Mouse (Mus musculus) urinary bladder, adult 2 months (tissue): ENCODE results near the gene Cage1. TPM values are rescaled to one million over a fixed set of nuclear protein-coding genes. Genes with fewer than 3 reads are reported as not detected.
A peak's percentile ranks its signal among the peaks of the same experiment; 100 is the strongest.

Experiments
- DNase-seq: peaks from one replicate; pipeline ENCODE4 v3.0.0; 2022; ENCODE audit warnings: low spot score
- polyA plus RNA-seq: library from polyadenylated mRNA; depleted of rRNA; stranded (reverse); fragments of >200 nt; gene quantifications from 2 replicates; pipeline ENCODE4 v1.2.3, GENCODE M21; 2012; rRNA removed

Cage1 gene
- 1.1 and 1.3 TPM in 2 replicates for polyA plus RNA-seq

DNA sequence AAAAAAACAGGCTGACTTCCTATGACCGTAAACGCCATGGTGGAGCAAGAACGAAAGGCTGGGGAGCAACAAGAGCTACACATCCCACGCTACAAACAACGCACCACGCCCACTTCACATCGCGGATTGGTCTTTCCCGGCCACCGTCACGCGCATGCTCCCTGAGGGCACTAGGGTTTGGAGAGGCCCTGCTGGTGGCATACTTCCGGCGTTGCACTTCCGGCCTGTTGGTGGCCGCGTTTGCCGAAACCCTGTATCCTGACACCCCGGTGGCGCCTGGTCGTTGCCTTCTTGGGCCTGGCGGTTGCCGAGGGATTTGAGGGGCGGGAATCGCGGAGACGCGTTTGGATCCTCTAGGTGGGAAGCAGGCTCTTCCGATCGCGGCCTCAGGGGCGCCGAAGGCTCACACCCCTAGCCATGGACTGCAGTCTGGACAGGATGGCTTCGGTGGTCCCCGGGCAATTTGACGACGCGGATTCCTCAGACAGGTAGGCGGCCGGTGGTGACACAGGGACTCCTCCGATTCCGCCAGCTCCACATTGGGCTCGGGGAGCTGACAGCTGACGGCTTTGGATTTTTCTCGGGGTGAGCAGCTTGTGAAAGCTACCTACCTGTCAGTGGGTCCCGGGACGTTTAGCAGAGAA is at the start of gene Cage1:
Gene Cage1, minus strand, starts transcription at position 26 of the 644 bp plus-strand sequence.
- peak; percentile 96 for DNase-seq

DNA sequence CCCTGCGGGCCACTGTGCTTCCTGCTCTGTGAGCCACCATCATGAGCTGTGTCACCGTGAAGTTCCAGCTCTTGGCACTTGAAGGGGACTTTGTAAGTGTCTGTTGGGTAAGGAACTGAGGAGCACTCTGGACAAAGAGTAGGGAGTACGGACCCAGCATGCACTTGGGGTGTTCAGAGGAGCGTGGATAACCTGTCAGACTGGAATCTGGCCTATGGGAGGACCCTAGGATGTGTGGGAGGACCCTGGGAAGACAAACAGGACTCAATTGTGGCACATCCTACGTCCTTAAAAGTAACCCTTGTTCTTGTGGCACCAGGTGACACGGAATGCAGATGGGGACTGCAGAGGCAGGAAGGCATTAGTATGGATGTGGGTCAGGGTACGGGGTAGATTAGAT is 44.3 kb upstream of the Cage1 start:
- no peak for DNase-seq

DNA sequence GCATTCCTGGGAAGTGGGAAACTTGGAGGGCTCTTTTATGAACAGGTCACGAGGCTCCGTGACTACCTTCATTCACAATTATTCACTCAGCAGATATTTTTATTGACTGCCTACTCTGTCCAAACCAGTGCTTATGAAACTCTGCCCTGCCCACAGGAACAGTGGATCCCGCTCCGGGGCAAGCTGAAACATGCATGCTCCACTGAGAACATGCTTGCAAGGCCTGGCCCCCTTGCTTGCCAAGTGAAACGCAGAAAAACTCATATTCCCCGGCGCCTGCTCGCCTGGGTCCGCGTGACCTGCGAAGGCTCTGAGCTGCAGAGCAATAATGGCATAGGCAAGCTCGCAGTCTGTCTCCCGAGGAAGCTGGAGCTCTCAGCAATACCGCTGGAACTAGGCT is 43.9 kb upstream of the Cage1 start:
- DNase-seq = peak; percentile 53

DNA sequence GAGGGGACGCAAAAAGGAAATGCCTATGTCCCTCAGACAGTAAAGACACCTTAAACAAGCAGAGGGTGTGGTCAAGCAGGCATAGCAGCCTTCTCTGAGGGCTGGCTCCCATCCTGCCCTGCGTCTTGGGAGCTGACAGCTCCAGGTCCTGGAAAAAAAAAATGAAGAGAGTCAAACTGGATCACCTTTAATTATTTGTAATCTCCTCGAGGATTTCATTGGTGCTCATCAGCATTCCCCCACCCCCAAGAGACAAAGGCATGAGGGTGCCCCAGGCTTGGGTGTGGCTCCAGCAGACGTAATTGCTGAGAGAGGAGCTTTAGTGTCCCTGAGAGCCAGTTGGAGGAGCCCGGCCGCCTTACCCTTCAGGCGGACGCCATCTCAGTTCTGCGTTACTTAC is 43.1 kb upstream of the Cage1 start:
- DNase-seq = no peak

DNA sequence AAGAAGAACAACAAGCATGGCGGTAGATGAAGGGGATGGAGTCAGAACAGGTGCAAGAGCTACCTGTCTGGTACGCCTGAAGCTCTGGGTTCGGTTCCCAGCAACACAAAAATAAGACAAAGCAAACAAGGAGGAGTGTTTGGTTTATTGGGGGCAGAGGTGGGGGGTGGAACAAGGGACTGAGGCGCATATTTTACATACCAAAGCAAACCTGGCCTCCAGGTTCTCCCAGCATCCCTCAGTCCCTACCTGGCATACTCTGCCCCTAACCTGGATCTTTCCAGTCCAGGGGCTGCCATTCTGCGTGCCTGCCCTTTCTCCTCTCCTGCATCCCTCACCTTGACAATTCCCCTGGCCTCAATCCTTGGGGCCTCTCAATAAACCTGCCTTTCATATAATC is 42.5 kb upstream of the Cage1 start:
- no peak for DNase-seq

DNA sequence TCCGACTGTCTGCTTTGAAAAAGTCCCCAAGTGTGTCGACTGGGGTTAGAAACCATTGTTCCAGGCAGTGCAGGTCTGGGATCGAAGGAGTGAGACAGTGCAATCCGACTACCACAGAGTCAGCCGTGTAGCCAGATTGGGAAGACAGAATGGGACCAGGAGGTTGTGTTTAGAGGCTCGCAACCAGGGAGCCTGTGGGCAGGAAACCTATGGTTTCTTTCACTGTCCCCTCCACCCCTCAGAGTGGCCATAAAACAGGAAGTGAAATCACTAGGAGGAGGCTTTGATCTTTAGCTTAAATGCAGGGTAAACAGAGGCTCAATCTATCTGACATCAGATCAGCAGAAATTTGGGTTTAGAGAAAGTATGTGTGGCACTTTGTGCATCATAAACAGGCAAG is 42.0 kb upstream of the Cage1 start:
- DNase-seq = no peak

DNA sequence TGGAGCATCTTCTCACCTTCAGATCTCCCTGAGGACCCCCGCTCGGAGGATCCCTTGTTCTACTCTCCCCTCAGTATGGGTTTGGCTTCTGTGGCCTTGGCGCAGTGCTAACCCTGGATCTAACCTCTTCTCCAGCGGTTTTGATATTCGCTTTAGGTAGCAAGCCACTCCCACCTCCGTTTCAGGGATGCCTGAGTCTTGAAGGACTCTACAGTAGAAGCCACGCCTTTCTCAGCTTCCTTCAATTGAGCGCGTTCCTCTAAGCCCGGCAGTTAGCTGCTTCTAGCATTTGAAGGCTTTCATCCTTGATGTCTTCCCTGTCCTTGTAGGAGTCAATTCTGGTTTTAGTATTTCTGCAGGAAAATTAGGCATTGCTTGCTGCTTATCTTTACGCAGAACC is 40.2 kb upstream of the Cage1 start:
- no peak for DNase-seq

DNA sequence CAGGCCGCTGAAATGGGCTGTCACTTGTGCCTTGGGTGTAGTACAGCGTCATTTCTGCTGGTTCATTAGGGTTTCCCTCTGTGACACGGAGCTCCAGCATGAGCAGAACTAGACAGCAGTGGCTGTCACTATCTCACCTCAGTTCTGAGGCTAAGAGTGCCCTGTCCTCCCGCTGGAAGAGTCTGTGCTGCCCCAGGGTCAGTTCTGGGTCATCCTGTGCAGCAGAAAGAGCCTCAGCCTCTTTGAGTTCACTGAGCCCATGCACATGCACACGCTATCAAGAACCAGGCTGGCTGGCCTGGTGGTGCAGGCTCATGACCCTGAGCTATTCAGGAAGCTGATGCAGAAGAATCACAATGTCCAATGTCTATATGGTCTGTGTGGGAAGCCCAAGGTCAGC is 37.5 kb upstream of the Cage1 start:
- DNase-seq = no peak

DNA sequence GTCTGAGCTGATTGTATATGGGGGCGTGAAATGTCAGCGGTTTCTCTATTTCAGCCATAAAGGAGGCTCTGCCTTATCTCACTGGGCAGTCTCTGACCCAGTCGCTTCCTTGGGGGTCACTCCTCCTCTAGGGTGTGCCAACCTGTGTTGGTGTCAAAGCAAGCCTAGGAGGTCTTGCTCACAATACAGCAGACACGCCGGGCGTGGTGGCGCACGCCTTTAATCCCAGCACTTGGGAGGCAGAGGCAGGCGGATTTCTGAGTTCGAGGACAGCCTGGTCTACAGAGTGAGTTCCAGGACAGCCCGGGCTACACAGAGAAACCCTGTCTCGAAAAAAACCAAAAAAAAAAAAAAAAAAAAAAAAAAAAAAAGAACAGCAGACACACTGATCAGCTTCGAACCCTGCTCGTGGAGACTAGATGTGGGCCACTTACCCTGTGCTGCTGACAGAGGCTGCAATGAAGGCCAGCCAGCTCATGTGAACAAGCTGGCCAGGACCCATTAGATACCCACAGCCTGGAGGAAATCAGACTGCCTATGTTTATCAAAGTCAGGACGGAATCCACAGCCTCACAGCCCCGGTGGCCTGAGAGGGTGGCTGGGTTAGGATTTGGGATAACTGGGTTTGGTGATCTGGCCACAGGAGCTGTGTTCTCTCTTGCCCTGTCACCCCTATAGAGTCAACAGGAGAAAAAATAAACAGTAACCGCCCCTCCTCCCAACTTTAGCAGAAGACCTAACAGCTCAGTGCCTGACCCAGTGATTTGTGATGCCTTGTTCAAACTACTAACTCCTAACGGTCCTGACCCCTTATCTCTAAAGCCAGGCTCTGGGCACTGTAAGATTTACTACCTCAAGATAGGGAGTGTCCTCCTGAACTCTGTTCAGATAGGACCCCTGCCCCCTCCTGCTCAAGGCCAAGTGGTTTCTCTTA is 36.8 kb upstream of the Cage1 start:
- no peak for DNase-seq

DNA sequence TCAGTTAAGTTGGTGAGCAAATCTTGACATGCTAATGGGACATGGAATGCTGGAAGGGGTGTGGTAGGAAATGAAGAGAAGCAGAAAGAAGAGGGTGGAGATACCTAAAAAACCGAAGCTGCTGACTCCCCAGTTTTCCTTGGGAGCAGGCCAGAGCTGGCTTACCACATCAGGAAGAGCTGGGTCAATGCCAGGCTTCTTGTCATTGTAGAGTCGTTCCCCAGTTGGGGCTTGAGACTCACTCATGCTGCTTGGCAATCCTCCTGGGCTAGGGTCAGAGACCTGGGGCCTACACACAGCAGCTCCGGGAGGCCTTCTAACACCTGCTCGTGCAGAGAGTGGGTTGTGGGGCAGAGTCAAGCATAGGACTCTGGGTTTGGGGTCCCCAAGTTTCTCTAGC is 34.1 kb upstream of the Cage1 start:
- no peak for DNase-seq

DNA sequence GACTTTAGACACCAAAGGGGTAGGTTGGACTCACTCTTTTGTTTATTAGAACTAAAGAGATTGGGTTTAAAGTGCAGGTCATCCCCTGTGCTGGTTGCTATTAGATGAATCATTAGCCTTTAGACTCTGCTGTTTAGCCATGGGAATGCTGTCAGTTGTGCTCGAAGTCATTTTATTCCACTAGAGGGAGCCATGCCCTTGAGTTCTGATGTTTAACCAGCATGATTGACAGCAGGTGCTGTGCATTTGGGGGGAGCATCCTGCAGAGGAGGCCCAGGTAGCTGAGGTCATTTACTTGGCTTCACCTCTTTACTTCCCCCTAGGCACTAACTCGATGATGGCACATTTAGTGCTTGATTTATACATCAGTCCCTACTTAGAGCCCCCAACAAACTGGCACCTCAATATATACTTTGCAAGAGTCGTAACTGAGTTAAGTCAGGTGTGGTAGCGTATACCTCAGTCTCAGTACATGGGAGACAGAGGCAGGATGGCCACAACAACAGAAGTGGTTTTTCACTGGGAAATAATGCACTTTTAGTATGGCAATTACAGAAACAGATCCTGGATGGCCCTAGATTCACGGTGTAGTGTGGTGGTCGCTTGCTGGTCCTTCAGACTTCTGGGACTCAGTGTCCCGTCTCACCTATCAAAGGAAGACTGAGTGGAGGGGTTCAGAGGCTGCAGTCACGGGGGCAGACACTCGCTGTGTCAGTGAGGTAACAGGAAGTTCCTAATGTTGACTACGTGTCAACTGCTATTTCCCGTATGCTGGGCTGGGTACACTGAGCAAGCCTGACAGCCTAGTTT is 28.2 kb upstream of the Cage1 start:
- no peak for DNase-seq

DNA sequence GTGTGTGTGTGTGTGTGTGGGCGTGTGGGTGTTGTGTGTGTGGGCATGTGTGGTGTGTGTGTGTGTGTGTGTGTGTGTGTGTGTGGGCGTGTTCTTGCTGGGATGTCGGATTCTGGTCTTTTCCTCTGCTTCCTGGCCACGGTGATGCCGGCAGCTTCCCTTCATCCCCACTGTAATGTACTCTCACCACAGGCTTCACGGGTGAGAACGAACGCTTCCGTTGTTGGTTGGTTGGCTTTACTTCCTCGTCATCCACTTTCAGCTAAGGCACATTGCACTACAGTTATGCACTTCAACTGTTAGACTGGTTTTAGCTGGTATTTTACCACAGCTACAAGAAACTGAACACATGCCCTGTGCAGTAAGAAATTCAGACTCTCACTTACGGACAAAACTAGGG is 25.8 kb upstream of the Cage1 start:
- DNase-seq = no peak

DNA sequence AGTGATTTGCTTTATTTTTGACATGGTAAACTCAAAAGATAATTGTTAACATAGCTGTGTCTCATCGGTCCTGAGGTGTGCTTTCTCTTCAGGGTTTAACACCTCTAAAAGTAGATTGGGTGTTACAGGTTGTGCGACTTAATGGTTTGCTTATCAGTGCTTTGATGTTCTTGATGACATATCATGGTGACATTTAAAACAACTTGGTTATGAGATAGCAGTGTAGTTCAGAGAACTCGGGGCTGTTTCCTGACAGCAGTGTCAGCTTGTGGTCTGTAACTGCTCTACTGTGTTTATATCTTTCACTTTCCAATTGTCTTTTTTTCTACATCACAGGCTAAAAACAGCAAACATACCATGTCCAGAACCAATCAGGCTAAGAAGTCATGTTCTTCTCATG is 13.0 kb upstream of the Cage1 start:
- no peak for DNase-seq

DNA sequence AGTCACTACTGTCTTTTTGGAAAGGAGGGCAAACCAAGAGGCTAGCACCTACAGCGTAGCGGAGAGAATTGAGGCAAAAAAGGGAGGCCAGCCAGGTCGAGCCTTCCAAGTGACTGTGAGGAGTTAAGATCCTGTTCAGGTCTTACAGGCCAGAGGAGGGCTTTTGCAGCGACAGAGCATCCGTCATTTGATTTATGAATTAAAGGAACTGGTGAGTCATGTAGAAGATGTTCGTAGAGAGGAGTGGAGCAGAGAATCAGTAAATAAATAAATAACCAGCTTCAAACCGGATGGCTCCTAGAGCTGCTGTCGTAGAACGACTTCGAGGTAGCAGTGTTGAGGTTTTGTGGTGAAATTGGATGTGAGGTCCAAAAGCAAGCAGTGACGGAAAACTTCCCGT is 942 bp upstream of the Cage1 start:
- no peak for DNase-seq

DNA sequence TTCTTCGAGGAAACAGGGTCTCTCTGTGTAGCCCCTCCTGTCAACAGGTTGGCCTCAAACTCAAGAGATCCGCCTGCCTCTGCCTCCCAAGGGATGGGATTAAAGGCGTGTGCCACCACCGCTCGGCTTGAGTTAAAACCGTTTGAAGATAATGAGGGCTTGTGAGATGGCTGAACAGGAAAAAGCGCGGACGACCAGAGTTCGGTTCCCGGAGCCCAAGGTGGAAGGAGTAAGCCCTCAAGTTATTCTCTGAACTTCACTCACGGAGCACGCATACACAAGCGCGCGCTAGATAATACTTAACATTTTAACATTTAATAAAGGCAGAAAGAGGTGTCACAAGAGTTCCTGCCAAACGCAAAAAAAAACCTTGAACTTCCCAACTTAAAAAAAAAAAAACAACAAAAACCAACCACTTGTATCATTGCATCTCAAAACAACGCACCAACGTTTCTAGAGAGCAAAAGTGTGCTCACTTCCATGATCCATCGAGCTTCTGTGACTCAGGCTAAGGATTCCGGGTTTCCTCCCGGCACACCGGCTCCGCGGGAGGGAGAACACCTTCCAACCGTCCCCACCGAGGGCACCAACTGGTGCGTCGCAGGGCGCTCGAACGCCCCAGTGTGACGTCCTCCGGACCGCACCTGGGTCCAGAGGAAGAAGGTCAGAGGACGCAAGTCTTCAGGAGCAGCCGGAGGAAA is 376 bp downstream of the Cage1 start, which contains the start of gene Riok1:
Gene Riok1, plus strand, starts transcription at position 653 of the 701 bp plus-strand sequence.
- DNase-seq = no peak

DNA sequence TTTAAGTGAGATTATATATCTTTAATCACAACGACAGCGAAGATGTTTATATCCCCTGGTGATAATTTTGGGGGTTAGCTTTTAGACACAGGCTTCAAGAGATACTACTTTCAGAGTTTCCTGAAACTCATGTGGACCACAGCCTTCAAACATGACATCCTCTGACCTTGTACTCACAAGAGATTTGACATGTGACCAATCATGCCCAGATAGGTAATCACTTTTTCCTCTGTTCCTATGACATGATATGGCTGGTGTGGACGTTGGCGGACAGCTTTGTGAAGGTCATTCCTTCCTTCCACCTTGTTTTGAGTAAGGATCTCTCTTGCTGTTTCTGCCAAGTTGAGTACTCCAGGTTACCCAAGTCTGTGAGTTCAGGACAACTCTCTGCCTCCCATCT is 8.5 kb downstream of the Cage1 start:
- DNase-seq = no peak

DNA sequence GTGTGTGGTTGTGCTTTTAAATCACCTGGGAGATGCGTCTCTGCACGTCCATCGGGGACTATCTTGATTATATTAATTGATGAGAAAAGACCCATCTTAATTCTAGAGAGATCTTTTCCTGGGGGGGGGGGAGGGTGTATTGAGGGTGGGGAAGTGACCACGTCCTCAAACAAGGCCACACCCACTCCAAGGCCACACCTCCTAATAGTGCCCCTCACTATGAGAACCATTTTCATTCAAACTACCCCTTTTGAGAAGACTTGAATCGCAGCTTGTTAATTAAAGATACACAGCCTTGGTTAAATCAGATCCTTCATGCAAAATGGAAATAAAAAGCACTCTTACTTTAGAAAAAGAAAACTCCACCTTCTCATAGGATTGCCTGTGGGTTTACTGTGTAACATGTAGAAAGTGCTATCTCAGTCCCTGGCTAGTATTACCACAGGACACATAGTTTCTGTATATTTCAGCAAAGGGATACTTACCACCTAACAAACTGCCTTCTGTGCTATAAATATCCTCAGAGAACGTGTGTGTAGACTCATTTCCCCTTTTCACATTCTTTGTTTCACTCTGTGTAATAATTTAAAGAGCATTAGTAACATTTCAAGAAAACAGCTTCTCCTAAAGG is 9.1 kb downstream of the Cage1 start:
- DNase-seq = no peak

DNA sequence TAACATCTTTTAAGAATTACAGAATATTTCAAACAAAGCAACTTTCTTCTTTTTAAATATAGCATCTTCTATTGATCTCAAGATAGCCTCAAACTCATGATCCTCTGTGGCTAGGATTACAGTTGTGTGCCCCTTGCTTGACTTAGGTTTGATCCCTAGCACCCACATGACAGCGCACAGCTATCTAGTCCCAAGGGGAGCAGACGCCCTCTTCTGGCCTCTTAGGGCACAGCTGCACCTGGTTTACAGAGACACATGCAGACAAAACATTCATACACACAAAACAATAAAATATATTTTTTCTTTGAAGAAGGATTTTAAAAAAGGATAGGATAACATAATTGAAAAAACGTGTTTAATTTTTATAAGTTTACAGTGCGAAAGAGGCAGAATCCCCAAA is 11.0 kb downstream of the Cage1 start:
- no peak for DNase-seq

DNA sequence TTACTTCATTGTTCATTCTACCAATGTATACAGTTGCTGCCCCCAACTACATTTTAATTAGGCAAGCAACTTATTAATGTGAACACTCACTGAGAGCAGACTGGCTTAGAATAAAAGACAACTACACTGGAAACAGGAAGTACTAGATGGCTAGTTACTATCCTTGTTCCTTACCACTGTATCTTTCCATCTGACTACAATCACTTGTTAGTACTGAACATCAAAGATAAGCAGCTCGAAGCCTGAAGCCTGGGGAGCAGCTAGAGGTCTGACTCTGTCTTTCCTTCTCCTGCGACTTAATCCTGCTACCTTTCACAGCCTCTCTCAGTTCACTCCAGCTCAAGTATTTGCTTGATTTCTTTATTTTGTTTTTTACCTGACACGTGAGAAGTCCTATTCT is 18.1 kb downstream of the Cage1 start:
- DNase-seq = no peak

DNA sequence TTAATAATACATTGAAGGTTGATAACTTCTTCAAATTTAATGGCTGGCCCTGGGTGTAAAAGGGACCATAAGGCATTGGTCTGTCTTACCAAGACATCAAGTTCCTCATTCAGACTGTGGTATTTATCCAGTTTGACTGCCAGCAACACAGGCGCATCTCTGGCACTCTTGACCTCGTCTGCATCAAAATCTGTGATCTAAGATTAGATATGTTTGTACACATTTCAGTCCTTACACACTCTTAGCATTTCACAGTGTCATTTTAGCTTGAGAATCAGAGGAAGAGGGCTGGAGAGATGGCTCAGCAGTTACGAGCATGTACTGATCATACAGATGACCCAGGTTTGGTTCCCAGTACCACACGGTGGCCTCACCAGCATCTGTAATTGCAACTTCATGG is 21.3 kb downstream of the Cage1 start:
- DNase-seq = no peak

DNA sequence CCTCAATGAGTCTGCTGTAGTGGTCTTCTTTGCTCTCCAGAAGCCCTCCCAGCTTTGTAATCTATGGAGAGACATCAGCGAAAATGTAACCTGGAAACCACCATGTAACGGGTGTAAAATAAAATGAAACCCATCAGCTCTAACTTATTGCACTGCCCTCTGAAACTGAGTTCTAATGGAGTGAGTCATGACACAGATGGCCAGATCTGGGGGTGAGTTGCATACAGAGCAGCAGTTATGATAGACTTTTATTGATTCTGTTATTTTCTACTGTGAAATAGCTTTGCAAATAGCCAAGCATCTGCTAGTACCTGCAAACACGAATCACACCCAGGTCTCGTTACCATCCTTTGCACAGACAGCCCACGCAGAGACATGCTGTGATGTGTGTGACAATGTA is 24.4 kb downstream of the Cage1 start:
- no peak for DNase-seq
